Mouse (Mus musculus) left cerebral cortex, postnatal 4 days (tissue): ENCODE results near the gene Cpa1. TPM values are rescaled to one million over a fixed set of nuclear protein-coding genes. Genes with fewer than 3 reads are reported as not detected.

Source experiments
- total RNA-seq, 2 experiments: library from RNA; stranded (reverse); gene quantifications; 2 replicates each; pipeline ENCODE4 v1.2.3; 2021

Gene Cpa1
- total RNA-seq, 2 experiments from 2014 or later, result not detected

Other genes starting within 250 kb of the Cpa1 start
- 10 to 100 TPM; 38.1 to 39.7 TPM for gene Zc3hc1, start 248.2 kb upstream of the Cpa1 start, total RNA-seq
- gene Klhdc10, start 237.3 kb upstream of the Cpa1 start, total RNA-seq, result 100 to 1,000 TPM; 154 to 156 TPM
- 10 to 100 TPM; 17.7 to 19.7 TPM for gene Tmem209, start 129.4 kb upstream of the Cpa1 start, total RNA-seq
- gene Ssmem1, start 129.4 kb upstream of the Cpa1 start, total RNA-seq, result 1 to 10 TPM in 1 of 2 experiments, under 1 TPM in 1; 0.56 to 1.2 TPM
- gene Cpa2, start 97.6 kb upstream of the Cpa1 start, total RNA-seq, result 1 to 10 TPM; 4.2 to 4.7 TPM
- gene Cpa4, start 70.8 kb upstream of the Cpa1 start, total RNA-seq, result under 1 TPM in 1 of 2 experiments, not detected in 1; 0.24 TPM
- not detected for gene Cpa5, start 28.2 kb upstream of the Cpa1 start, total RNA-seq
- 10 to 100 TPM in 1 of 2 experiments, 1 to 10 TPM in 1; 7.4 to 10.9 TPM for gene Cep41, start 54.5 kb downstream of the Cpa1 start, total RNA-seq
- gene Mest, start 84.3 kb downstream of the Cpa1 start, total RNA-seq, result 100 to 1,000 TPM; 104 to 155 TPM